Mouse (Mus musculus) stomach, postnatal 0 days (tissue): ENCODE measurements around the gene Palm. TPM values are rescaled to one million over a fixed set of nuclear protein-coding genes. Genes with fewer than 3 reads are reported as not detected.

ENCODE experiments used
- ATAC-seq: fragments of 200-750 bp; cut with Nextera tagmentation; 2 replicates; pipeline ENCODE4 v1.8.0; 2017; ENCODE audit not compliant: low FRiP score, low TSS enrichment
- DNase-seq: peaks from one replicate; pipeline ENCODE4 v3.0.0-alpha.2; 2016; ENCODE audit warnings: low spot score
- H3K27ac ChIP-seq: fragments of 300-500 bp; sonication (generic); replicated peaks from 2 replicates; pipeline ENCODE4 v1.5.1; 2014; ENCODE audit warnings: mild to moderate bottlenecking, control low read depth
- H3K27me3 ChIP-seq: fragments of 300-500 bp; sonication (generic); 2 replicates; pipeline ENCODE4 v1.6.1; 2014; ENCODE audit warnings: low read length; ENCODE audit not compliant: control insufficient read depth, insufficient read depth
- H3K36me3 ChIP-seq: fragments of 300-500 bp; sonication (generic); 2 replicates; pipeline ENCODE4 v1.6.1; 2014; ENCODE audit warnings: low read length, mixed read lengths; ENCODE audit not compliant: control insufficient read depth, insufficient read depth
- H3K4me1 ChIP-seq: fragments of 300-500 bp; sonication (generic); replicated peaks from 2 replicates; pipeline ENCODE4 v1.6.1; 2014; ENCODE audit warnings: antibody characterized with exemption; ENCODE audit not compliant: control insufficient read depth, insufficient read depth
- H3K4me2 ChIP-seq: fragments of 300-500 bp; sonication (generic); replicated peaks from 2 replicates; pipeline ENCODE4 v1.6.1; 2014; ENCODE audit warnings: low read depth, mild to moderate bottlenecking, control low read depth, moderate library complexity
- H3K4me3 ChIP-seq: fragments of 300-500 bp; sonication (generic); 2 replicates; pipeline ENCODE4 v1.5.1; 2014; ENCODE audit warnings: low read depth, low read length, control low read depth
- H3K9ac ChIP-seq: fragments of 300-500 bp; sonication (generic); 2 replicates; pipeline ENCODE4 v1.6.1; 2014; ENCODE audit warnings: mild to moderate bottlenecking, low read length, control low read depth, mixed read lengths
- H3K9me3 ChIP-seq: fragments of 300-500 bp; sonication (generic); 2 replicates; pipeline ENCODE4 v1.6.1; 2016; ENCODE audit warnings: low read length; ENCODE audit not compliant: control insufficient read depth
- CTCF ChIP-seq: IDR thresholded peaks from 2 replicates; pipeline ENCODE4 v1.5.1; 2016; ENCODE audit warnings: antibody characterized with exemption, low read depth, mild to moderate bottlenecking, moderate library complexity
- EP300 ChIP-seq: optimal IDR thresholded peaks from 2 replicates; pipeline ENCODE3; 2016; ENCODE audit warnings: antibody characterized with exemption
- WGBS: fragments of 180-500 bp; shearing (Covaris S2); extraction: QIAGEN DNeasy Blood & Tissue Kit; methylation state at CpG from one replicate; pipeline ENCODE4 v1.1.7; 2014; 5-methylcytosine and 5-hydroxymethylcytosine counted together
- polyA plus RNA-seq: library from polyadenylated mRNA; unstranded; fragments of >200 nt; fragmentation: Nextera tagmentation; extraction: Ambion mirVana; gene quantifications from 2 replicates; pipeline ENCODE4 v1.2.1, GENCODE M21; 2015

Gene Palm
- polyA plus RNA-seq, 1 experiment from 2014 or later = 27.8 TPM

DNA sequence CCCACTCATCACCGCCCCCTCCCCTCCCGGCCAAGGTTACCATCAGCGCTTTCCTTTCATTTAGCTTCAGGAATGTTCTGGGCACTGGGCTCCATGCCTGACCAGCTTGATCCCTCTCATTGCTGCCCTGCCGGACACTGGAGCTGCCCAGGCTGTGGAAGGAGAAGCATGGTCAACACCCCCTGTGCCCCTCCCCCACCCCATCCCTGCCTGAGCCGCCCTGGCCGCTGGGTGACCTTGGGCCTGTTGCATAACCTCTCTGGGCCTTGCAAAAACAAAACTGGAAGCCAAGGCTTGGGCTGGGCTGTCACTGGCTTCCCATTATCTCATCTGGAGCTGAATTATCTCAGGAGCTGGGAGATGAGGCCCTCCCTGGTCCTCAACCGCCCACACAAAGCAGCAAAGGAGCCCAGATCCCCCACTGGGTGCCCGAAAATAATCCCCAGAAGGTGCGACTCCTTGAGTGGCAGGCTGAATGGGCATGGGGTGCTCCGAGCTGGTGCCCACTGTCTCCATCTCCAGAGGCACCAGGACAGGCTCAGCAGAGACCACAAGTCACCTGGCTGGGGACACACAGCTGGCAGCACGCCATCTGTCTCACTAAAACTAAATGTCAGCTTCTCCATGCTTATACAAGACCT, 9.1 kb downstream of the Palm start:
- Histone ChIP-seq H3K27ac (no peak overlapping the region), H3K9ac (no peak overlapping the region), H3K4me3 (no peak overlapping the region), H3K4me1 (no peaks in the 10 kb centered on the region), H3K9me3 (no peaks in the 10 kb centered on the region), H3K4me2 (no peak overlapping the region), H3K27me3 (no peaks in the 10 kb centered on the region), H3K36me3 (no peaks in the 10 kb centered on the region)
- no peak for TF ChIP-seq CTCF
- TF ChIP-seq EP300 = no peak
- ATAC-seq = peak; percentile 22; the same call in 1 of the 2 replicates
- DNase-seq = no peak
- WGBS = 50% methylated on average over 10 of the region's 11 CpGs

DNA sequence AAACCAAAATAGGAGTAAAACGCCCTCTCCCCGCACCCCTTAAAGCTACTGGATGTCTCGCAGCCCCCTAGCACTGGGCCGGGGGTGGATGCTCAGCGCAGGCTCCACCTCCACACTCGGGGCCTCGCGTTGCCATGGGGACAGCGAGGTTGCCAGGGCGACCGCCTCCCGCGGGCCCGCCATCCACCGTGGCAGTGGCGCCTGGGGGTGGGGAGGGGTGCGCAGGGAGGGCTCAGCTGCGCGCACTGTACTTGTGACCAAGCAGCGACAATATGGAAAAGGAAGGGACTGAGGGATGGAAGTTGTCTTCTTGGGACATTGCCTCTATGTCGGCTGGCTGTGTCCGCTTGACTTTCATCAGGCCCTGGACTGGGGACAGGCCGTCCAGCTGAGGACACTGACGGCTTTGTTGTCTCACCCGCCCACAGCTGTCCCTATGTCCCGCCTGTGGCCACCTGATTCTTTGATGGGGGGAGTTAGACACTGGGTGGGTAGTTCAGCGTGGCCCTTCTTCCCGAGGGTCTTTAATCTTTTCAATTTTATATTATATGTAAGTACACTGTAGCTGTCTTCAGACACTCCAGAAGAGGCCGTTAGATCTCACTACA, 10.4 kb downstream of the Palm start:
- H3K4me1 ChIP-seq = no peaks in the 10 kb centered on the region
- H3K36me3 ChIP-seq = no peaks in the 10 kb centered on the region
- H3K4me2 ChIP-seq = no peak overlapping the region
- no peaks in the 10 kb centered on the region for H3K27me3 ChIP-seq
- no peak overlapping the region for H3K27ac ChIP-seq
- no peak overlapping the region for H3K4me3 ChIP-seq
- ATAC-seq (no peak), DNase-seq (no peak)
- 26% methylated on average over 29 of the region's 29 CpGs for WGBS
- no peak overlapping the region for H3K9ac ChIP-seq
- no peak for TF ChIP-seq EP300
- TF ChIP-seq CTCF = no peak
- no peaks in the 10 kb centered on the region for H3K9me3 ChIP-seq

DNA sequence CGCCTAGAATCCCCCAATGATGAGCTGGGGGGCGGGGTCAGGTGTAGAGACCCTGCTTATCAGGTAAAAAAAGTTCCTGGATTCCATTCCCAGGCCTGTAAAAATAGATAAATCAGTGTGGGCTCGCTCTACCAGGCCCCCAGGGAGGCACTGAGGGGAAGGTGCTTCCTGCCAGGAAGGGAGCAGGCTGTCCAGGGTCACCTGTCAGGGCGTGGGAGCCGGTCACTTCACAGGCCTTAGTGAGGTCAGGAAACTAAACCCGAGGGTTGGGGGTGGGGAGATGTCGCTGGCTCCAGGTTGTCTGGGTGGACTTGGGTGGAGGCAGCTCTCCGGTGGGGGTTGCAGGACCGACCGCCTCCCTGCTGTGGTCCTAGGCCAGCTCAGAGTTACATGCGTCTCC, 12.3 kb downstream of the Palm start:
- TF ChIP-seq EP300 = no peak
- TF ChIP-seq CTCF = no peak
- no peak for DNase-seq

DNA sequence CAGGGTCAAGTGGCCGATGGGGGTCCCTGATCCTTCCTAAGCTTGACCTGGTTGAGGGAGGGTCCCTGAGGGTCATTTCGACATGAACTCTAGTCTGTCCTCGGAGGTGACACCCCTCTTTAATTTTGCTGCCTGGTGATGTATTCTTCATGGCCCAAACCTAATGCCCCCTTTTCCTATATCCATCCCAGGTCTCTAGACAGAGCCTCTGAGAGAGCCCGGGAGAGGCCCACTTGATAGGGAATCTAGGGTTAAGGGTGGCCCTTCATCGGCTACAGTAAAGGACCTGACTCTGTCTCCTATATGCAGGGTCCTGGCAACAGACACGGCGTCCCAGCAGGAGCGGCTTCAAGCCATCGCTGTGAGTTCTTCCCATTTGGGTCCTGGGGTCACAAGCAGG, 13.0 kb downstream of the Palm start:
- no peak overlapping the region for H3K4me2 ChIP-seq

More for the DNA sequence above, 12.3 kb downstream of the Palm start:
- Histone ChIP-seq H3K27ac (no peak overlapping the region), H3K9ac (no peak overlapping the region), H3K4me2 (no peak overlapping the region), H3K27me3 (no peaks in the 10 kb centered on the region), H3K4me3 (no peak overlapping the region), H3K4me1 (no peaks in the 10 kb centered on the region), H3K9me3 (no peaks in the 10 kb centered on the region), H3K36me3 (0 out of 2 replicates have a peak, but pooled peaks cover 3% of the 10 kb centered on the region)
- ATAC-seq = peak; percentile 6; the same call in 1 of the 2 replicates
- WGBS = 62% methylated on average over 11 of the region's 11 CpGs

DNA sequence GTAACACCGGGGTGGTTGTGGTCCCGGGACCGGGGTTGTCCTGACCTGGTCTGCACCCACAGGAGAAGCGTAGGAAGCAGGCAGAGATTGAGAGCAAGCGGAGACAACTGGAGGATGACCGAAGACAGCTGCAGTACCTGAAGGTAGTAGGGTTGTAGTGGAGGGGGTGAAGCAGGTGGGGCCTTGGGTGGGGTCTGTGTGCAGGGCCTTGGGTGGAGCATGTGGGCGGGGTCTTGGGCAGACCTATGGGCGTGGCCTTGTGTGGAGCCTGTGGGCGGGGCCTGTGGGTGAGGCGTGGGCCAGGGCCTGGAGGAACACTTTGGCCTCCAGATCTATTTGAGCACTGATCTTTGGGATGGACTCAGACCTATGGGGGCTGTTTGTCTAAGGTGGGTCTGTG, 13.6 kb downstream of the Palm start:
- H3K9me3 ChIP-seq = no peaks in the 10 kb centered on the region
- 0 out of 2 replicates have a peak, but pooled peaks cover 3% of the 10 kb centered on the region for H3K36me3 ChIP-seq
- no peaks in the 10 kb centered on the region for H3K4me1 ChIP-seq
- ATAC-seq (no peak), DNase-seq (peak; percentile 68)
- H3K4me2 ChIP-seq = no peak overlapping the region; the same call in 1 of the 2 replicates
- no peaks in the 10 kb centered on the region for H3K27me3 ChIP-seq
- TF ChIP-seq EP300 = no peak
- no peak for TF ChIP-seq CTCF
- H3K27ac ChIP-seq = no peak overlapping the region
- WGBS = 79% methylated on average over 10 of the region's 10 CpGs
- no peak overlapping the region for H3K4me3 ChIP-seq
- H3K9ac ChIP-seq = no peak overlapping the region

More for the DNA sequence above, 13.0 kb downstream of the Palm start:
- Histone ChIP-seq H3K27me3 (no peaks in the 10 kb centered on the region), H3K9ac (no peak overlapping the region), H3K4me1 (no peaks in the 10 kb centered on the region), H3K4me3 (no peak overlapping the region), H3K27ac (no peak overlapping the region), H3K36me3 (0 out of 2 replicates have a peak, but pooled peaks cover 3% of the 10 kb centered on the region), H3K9me3 (no peaks in the 10 kb centered on the region)
- DNase-seq (no peak), ATAC-seq (no peak)
- TF ChIP-seq CTCF (no peak), EP300 (no peak)
- WGBS = 85% methylated on average over 9 of the region's 9 CpGs

DNA sequence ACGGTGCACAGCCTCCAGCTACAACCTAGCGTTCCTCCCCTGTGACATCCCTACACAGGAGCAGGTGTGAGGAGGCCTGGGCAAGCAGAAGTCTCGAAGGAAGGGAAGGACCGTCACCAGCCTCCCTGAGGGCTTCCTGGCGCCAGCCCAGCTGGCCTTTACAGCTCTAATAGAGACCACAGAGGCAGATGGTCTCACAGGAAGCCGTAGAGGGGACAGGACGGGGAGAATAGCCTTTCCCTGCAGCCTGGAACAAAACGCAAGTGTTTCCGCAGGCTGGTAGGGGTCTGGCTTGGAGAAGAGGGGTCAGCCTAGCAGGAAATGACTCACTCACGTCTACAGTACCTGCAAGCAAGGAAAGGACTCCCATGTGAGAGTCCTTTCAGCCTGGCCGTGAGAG, 14.5 kb downstream of the Palm start:
- WGBS = 66% methylated on average over 11 of the region's 11 CpGs
- no peak overlapping the region for H3K4me3 ChIP-seq
- TF ChIP-seq CTCF (no peak), EP300 (no peak)
- no peak for ATAC-seq
- no peak overlapping the region for H3K4me2 ChIP-seq
- DNase-seq = no peak
- no peaks in the 10 kb centered on the region for H3K4me1 ChIP-seq
- H3K36me3 ChIP-seq = 0 out of 2 replicates have a peak, but pooled peaks cover 3% of the 10 kb centered on the region
- no peak overlapping the region for H3K9ac ChIP-seq
- H3K9me3 ChIP-seq = no peaks in the 10 kb centered on the region
- no peaks in the 10 kb centered on the region for H3K27me3 ChIP-seq
- no peak overlapping the region for H3K27ac ChIP-seq
